Comparison of ENCODE assay signal across 8 mouse cellular contexts in the genomic region with DNA sequence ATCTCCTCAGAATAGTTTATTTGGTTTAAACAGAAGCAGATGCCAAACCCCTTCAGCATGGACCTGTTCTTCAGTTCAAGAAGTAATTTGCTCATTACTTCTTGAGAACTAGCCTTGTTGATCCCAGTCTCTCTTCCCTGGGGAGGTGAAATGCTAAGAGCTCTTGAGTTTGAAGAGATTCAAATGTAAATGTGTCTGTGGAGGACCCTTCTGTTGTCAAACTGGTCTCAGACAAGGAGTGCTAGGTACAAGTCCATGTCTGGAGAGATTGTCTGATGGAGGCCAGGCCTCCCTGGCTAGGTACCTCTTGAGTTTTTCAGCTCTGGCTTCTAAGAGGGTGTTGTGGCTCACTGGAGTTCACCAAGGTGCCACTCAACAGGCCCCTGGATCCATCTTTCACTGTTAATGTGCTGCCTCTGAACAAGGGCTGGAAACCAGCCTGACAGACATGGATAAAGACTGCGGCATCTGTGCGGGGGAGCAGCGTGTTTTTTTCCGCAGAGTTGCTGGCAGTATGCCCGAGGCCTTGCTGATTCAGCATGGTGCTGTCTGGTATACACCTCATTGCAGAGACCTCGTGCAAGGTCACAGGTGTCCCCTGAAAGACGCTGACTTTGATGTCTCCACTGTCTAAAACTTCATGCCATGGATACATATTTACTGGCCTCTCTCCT. TPM values are rescaled to one million over a fixed set of nuclear protein-coding genes. Genes with fewer than 3 reads are reported as not detected.
A peak's percentile ranks its signal among the peaks of the same experiment; 100 is the strongest.
DNase-seq lines count a peak whose midpoint lies in the region; ATAC-seq lines count a peak whose summit lies in the region.

No protein-coding gene starts in this region.

- H3K4me2 ChIP-seq in forebrain, embryonic 15.5 days (replicated peaks) = no peak overlapping the region
- H3K4me2 ChIP-seq in forebrain, embryonic 11.5 days (ENCODE audit: low read depth, low read length, severe bottlenecking) = no peak overlapping the region
- no peak overlapping the region for H3K4me2 ChIP-seq in forebrain, embryonic 16.5 days (ENCODE audit: low read length)

- H3K9me3 ChIP-seq in forebrain, embryonic 15.5 days = no peaks in the 10 kb centered on the region
- H3K9me3 ChIP-seq in forebrain, embryonic 11.5 days (ENCODE audit: control insufficient read depth, low read length) = no peaks in the 10 kb centered on the region
- H3K9me3 ChIP-seq in forebrain, embryonic 16.5 days (ENCODE audit: control insufficient read depth, low read length) = no peaks in the 10 kb centered on the region

- peaks cover 26% of the 10 kb centered on the region for H3K4me1 ChIP-seq in forebrain, embryonic 15.5 days
- no peaks in the 10 kb centered on the region for H3K4me1 ChIP-seq in forebrain, embryonic 11.5 days (replicated peaks; ENCODE audit: control insufficient read depth, insufficient read depth, low read length)
- H3K4me1 ChIP-seq in forebrain, embryonic 16.5 days (replicated peaks; ENCODE audit: control insufficient read depth, insufficient read depth, low read length) = peaks cover 15% of the 10 kb centered on the region

- no peak overlapping the region for H3K9ac ChIP-seq in forebrain, embryonic 15.5 days (replicated peaks)
- H3K9ac ChIP-seq in forebrain, embryonic 11.5 days (ENCODE audit: low read length) = no peak overlapping the region
- H3K9ac ChIP-seq in forebrain, embryonic 16.5 days (replicated peaks; ENCODE audit: low read depth, low read length) = no peak overlapping the region

- peak overlapping the region; percentile 49 for H3K27ac ChIP-seq in forebrain, embryonic 15.5 days (replicated peaks)
- no peak overlapping the region for H3K27ac ChIP-seq in forebrain, embryonic 11.5 days (ENCODE audit: low read depth, low read length)
- H3K27ac ChIP-seq in forebrain, embryonic 16.5 days (ENCODE audit: low read length) = no peak overlapping the region

- H3K27me3 ChIP-seq in forebrain, embryonic 15.5 days = no peaks in the 10 kb centered on the region
- H3K27me3 ChIP-seq in forebrain, embryonic 11.5 days (ENCODE audit: control insufficient read depth, insufficient read depth, low read length) = no peaks in the 10 kb centered on the region
- no peaks in the 10 kb centered on the region for H3K27me3 ChIP-seq in forebrain, embryonic 16.5 days (replicated peaks; ENCODE audit: control insufficient read depth, insufficient read depth, low read length)

- intact Hi-C loops in left cerebral cortex, postnatal 4 days (cut with DNase I) = no loop called here

- WGBS in forebrain, embryonic 15.5 days = 40% methylated on average over 7 of the region's 7 CpGs
- 83% methylated on average over 7 of the region's 7 CpGs for WGBS in forebrain, embryonic 11.5 days
- WGBS in forebrain, embryonic 16.5 days = 26% methylated on average over 7 of the region's 7 CpGs

- DNase-seq in forebrain, embryonic 11.5 days (ENCODE audit: low spot score) = no peak
- peak; percentile 30 for DNase-seq in MN1 (ENCODE audit: low spot score)
- DNase-seq in left cerebral cortex, postnatal 4 days = peak; percentile 65
- no peak for DNase-seq in thymus, postnatal 4 days
- DNase-seq in spleen, adult 18-20 months = no peak

- peak; percentile 23; the same call in 1 of the 2 replicates for ATAC-seq in forebrain, embryonic 15.5 days (replicated peaks)
- no peak for ATAC-seq in forebrain, embryonic 11.5 days (replicated peaks; ENCODE audit: low FRiP score)
- ATAC-seq in forebrain, embryonic 16.5 days = peak; percentile 34; the same call in 1 of the 2 replicates
- no peak for ATAC-seq in activated CD4-positive, CD25-positive, alpha-beta regulatory T cell, adult 4 months

- no peak overlapping the region for H3K4me3 ChIP-seq in forebrain, embryonic 15.5 days
- no peak overlapping the region for H3K4me3 ChIP-seq in forebrain, embryonic 11.5 days (ENCODE audit: low read depth, low read length)
- no peak overlapping the region for H3K4me3 ChIP-seq in forebrain, embryonic 16.5 days (replicated peaks; ENCODE audit: low read length)

- 0 out of 2 replicates have a peak, but pooled peaks cover 5% of the 10 kb centered on the region for H3K36me3 ChIP-seq in forebrain, embryonic 15.5 days
- no peaks in the 10 kb centered on the region for H3K36me3 ChIP-seq in forebrain, embryonic 11.5 days (ENCODE audit: control insufficient read depth, insufficient read depth, low read length)
- H3K36me3 ChIP-seq in forebrain, embryonic 16.5 days (ENCODE audit: control insufficient read depth, insufficient read depth) = no peaks in the 10 kb centered on the region

RNA-seq across cellular contexts. Expression of gene Reep1, which starts 45.6 kb away (rescaled TPM):
- polyA plus RNA-seq in forebrain, embryonic 15.5 days (2015; fragmentation: Nextera tagmentation; extraction: Ambion mirVana) = 182 and 188 TPM in 2 replicates
- polyA plus RNA-seq in forebrain, embryonic 11.5 days (2014; fragmentation: Nextera tagmentation; extraction: Ambion mirVana) = 44.7 and 47.3 TPM in 2 replicates
- polyA plus RNA-seq in forebrain, embryonic 16.5 days (2015; fragmentation: Nextera tagmentation; extraction: Ambion mirVana) = 217 and 239 TPM in 2 replicates
- 100 to 1,000 TPM; 223 to 225 TPM for total RNA-seq in left cerebral cortex, postnatal 4 days (2021)
- polyA plus RNA-seq in activated CD4-positive, CD25-positive, alpha-beta regulatory T cell, adult 4 months (2017; shearing (Covaris generic)) = under 1 TPM in 1 of 2 experiments, not detected in 1; 0.63 TPM

Comparison
In these comparisons a context has a peak if more than half of its experiments do, and no peak if none do; other contexts are left out.
1. ATAC-seq: peak in forebrain, embryonic 15.5 days (single experiment) and forebrain, embryonic 16.5 days (single experiment); none in forebrain, embryonic 11.5 days (single experiment) and activated CD4-positive, CD25-positive, alpha-beta regulatory T cell, adult 4 months (single experiment).
2. DNase-seq: peak in MN1 (single experiment) and left cerebral cortex, postnatal 4 days (single experiment); none in forebrain, embryonic 11.5 days (single experiment), thymus, postnatal 4 days (single experiment) and spleen, adult 18-20 months (0 of 2).
3. RNA of gene Reep1, which starts 45.6 kb away (polyA plus RNA-seq): 217 to 239 TPM in forebrain, embryonic 16.5 days, 182 to 188 TPM in forebrain, embryonic 15.5 days and 44.7 to 47.3 TPM in forebrain, embryonic 11.5 days; 0.63 TPM in activated CD4-positive, CD25-positive, alpha-beta regulatory T cell, adult 4 months; every median in the first group is over 10 times any median in the second.